ENCODE assay signal across 9 mouse cellular contexts in the genomic region with DNA sequence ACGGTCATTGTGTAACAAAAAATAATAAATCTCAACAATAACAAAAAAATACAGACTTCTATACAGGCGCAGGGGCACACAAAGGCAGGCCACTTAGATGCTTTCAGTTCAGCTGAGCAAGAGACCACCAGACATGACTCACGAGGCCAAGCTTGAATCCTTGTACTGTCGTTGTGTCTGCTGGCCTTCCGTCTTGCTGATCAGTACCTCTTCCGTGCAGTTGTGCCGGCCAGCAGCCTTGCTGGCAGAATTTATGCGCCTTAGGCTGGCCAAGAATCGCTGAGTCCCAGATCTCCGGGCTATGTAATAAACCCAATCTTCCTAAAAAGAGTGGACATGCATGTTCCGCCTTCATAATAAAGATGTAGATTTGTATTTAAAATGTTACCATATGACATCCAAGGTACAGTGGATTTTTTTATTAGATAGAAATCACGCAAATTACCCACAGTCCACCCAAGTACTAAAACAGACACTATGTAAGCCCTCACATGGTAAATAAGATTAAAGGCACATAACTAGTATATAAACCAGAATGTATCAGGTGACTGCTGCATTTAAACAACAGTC. TPM values are rescaled to one million over a fixed set of nuclear protein-coding genes. Genes with fewer than 3 reads are reported as not detected.
A peak's percentile ranks its signal among the peaks of the same experiment; 100 is the strongest.
DNase-seq lines count a peak whose midpoint lies in the region; ATAC-seq lines count a peak whose summit lies in the region.
"Had no signal": no experiment of that assay in that cellular context is flagged by ENCODE, and none has a peak within 500 bp of the region (broad histone marks: within the 10 kb centered on the region; RNA-seq: fewer than 3 reads in every experiment).

No protein-coding gene starts in this region.

- H3K4me2 ChIP-seq in forebrain, embryonic 15.5 days (replicated peaks), result peak overlapping the region; percentile 71
- H3K4me2 ChIP-seq in limb, embryonic 15.5 days, result peak overlapping the region; percentile 96

- ATAC-seq in forebrain, embryonic 15.5 days (replicated peaks), result no peak
- no peak for ATAC-seq in limb, embryonic 15.5 days (ENCODE audit: insufficient number of reproducible peaks, low FRiP score, low TSS enrichment, low read depth)
- ATAC-seq in monocyte, adult 5-6 weeks (replicated peaks; ENCODE audit: insufficient number of reproducible peaks, low FRiP score, low TSS enrichment, poor library complexity, severe bottlenecking), result no peak

- H3K36me3 ChIP-seq in forebrain, embryonic 15.5 days, result peaks cover 13% of the 10 kb centered on the region; the same call in 1 of the 2 replicates
- peaks cover 8% of the 10 kb centered on the region; the same call in 1 of the 2 replicates for H3K36me3 ChIP-seq in limb, embryonic 15.5 days

- H3K4me3 ChIP-seq in forebrain, embryonic 15.5 days, result peak overlapping the region; percentile 41
- H3K4me3 ChIP-seq in limb, embryonic 15.5 days, result peak overlapping the region; percentile 57

- WGBS in forebrain, embryonic 15.5 days, result 61% methylated on average over 12 of the region's 12 CpGs
- 42% methylated on average over 12 of the region's 12 CpGs for WGBS in limb, embryonic 15.5 days

- H3K9ac ChIP-seq in forebrain, embryonic 15.5 days (replicated peaks), result peak overlapping the region; percentile 69
- peak overlapping the region; percentile 85 for H3K9ac ChIP-seq in limb, embryonic 15.5 days

- no peaks in the 10 kb centered on the region for H3K9me3 ChIP-seq in forebrain, embryonic 15.5 days
- no peaks in the 10 kb centered on the region for H3K9me3 ChIP-seq in limb, embryonic 15.5 days

- peaks cover 22% of the 10 kb centered on the region for H3K4me1 ChIP-seq in forebrain, embryonic 15.5 days
- peaks cover 11% of the 10 kb centered on the region for H3K4me1 ChIP-seq in limb, embryonic 15.5 days

- no peak overlapping the region; the same call in 1 of the 2 replicates for H3K27ac ChIP-seq in forebrain, embryonic 15.5 days (replicated peaks)
- H3K27ac ChIP-seq in limb, embryonic 15.5 days, result peak overlapping the region; percentile 91

- peak; percentile 27 for DNase-seq in gastrocnemius, postnatal 10 days
- no peak for DNase-seq in gastrocnemius, adult 8-10 months (ENCODE audit: low spot score in 2 of 2)
- DNase-seq in Muller cell, postnatal 12 days (ENCODE audit: inconsistent ontology term), result peak; percentile 24
- DNase-seq in layer of hippocampus, postnatal 14 days (ENCODE audit: low spot score in 2 of 2), result no peak
- DNase-seq in kidney, adult 18-20 months, result no peak

- H3K27me3 ChIP-seq in forebrain, embryonic 15.5 days, result no peaks in the 10 kb centered on the region
- no peaks in the 10 kb centered on the region for H3K27me3 ChIP-seq in limb, embryonic 15.5 days

RNA-seq across cellular contexts. Expression of gene Wrb, which starts 13.4 kb away (rescaled TPM):
- 10 to 100 TPM in 1 of 2 experiments, 1 to 10 TPM in 1; 9.6 to 12.1 TPM for total RNA-seq in gastrocnemius, postnatal 10 days (2021)
- total RNA-seq in gastrocnemius, adult 8-10 months (2022), result 10 to 100 TPM; 12.0 to 14.4 (median 13.0) TPM
- 163 and 175 TPM in 2 replicates for polyA plus RNA-seq in forebrain, embryonic 15.5 days (2015; fragmentation: Nextera tagmentation; extraction: Ambion mirVana)
- polyA plus RNA-seq in limb, embryonic 15.5 days (2015; fragmentation: Nextera tagmentation; extraction: Ambion mirVana), result 47.2 and 49.1 TPM in 2 replicates
- 6.2 to 15.9 TPM (median 8.8 TPM) in 3 replicates for total RNA-seq in monocyte, adult 5-6 weeks (2017)
- 10 to 100 TPM; 64.6 to 76.0 TPM for total RNA-seq in layer of hippocampus, postnatal 14 days (2021)

RNA-seq across cellular contexts. Expression of gene Hmgn1, which starts 31.1 kb away (rescaled TPM):
- 100 to 1,000 TPM in 1 of 2 experiments, 10 to 100 TPM in 1; 89.4 to 103 TPM for total RNA-seq in gastrocnemius, postnatal 10 days (2021)
- total RNA-seq in gastrocnemius, adult 8-10 months (2022), result 10 to 100 TPM; 19.1 to 31.3 (median 25.5) TPM
- 543 and 563 TPM in 2 replicates for polyA plus RNA-seq in forebrain, embryonic 15.5 days (2015; fragmentation: Nextera tagmentation; extraction: Ambion mirVana)
- 553 and 582 TPM in 2 replicates for polyA plus RNA-seq in limb, embryonic 15.5 days (2015; fragmentation: Nextera tagmentation; extraction: Ambion mirVana)
- total RNA-seq in monocyte, adult 5-6 weeks (2017), result 39.7 to 60.5 TPM (median 49.6 TPM) in 3 replicates
- 10 to 100 TPM; 69.3 to 81.1 TPM for total RNA-seq in layer of hippocampus, postnatal 14 days (2021)

RNA-seq across cellular contexts. Expression of gene Lca5l, which starts 33.5 kb away (rescaled TPM):
- total RNA-seq in gastrocnemius, postnatal 10 days (2021), result 1 to 10 TPM; 1.2 to 1.5 TPM
- total RNA-seq in gastrocnemius, adult 8-10 months (2022), result under 1 TPM; 0.32 to 0.54 (median 0.41) TPM
- 1.5 and 1.6 TPM in 2 replicates for polyA plus RNA-seq in forebrain, embryonic 15.5 days (2015; fragmentation: Nextera tagmentation; extraction: Ambion mirVana)
- polyA plus RNA-seq in limb, embryonic 15.5 days (2015; fragmentation: Nextera tagmentation; extraction: Ambion mirVana), result 1.2 and 1.6 TPM in 2 replicates
- total RNA-seq in monocyte, adult 5-6 weeks (2017), result not detected in 3 replicates
- 1 to 10 TPM; 1.3 to 1.8 TPM for total RNA-seq in layer of hippocampus, postnatal 14 days (2021)

RNA-seq across cellular contexts. Expression of gene Sh3bgr, which starts 41.7 kb away (rescaled TPM):
- 100 to 1,000 TPM; 810 to 907 TPM for total RNA-seq in gastrocnemius, postnatal 10 days (2021)
- 1,000 to 10,000 TPM in 3 of 4 experiments, 100 to 1,000 TPM in 1; 903 to 1,283 (median 1,111) TPM for total RNA-seq in gastrocnemius, adult 8-10 months (2022)
- polyA plus RNA-seq in forebrain, embryonic 15.5 days (2015; fragmentation: Nextera tagmentation; extraction: Ambion mirVana), result 0.65 and 0.69 TPM in 2 replicates
- polyA plus RNA-seq in limb, embryonic 15.5 days (2015; fragmentation: Nextera tagmentation; extraction: Ambion mirVana), result 13.6 and 41.0 TPM in 2 replicates
- total RNA-seq in monocyte, adult 5-6 weeks (2017), result not detected in 3 replicates
- 1 to 10 TPM; 1.4 to 2.1 TPM for total RNA-seq in layer of hippocampus, postnatal 14 days (2021)
- total RNA-seq: hematopoietic stem cell, adult 5-6 weeks had no signal

Comparison
In these comparisons a context has a peak if more than half of its experiments do, and no peak if none do; other contexts are left out.
1. DNase-seq: peak in gastrocnemius, postnatal 10 days (single experiment) and Muller cell, postnatal 12 days (single experiment); none in gastrocnemius, adult 8-10 months (0 of 2), layer of hippocampus, postnatal 14 days (0 of 2) and kidney, adult 18-20 months (single experiment).